Mouse (Mus musculus) MEL (cell line): Measurements from ENCODE around the gene Vps35. TPM values are rescaled to one million over a fixed set of nuclear protein-coding genes. Genes with fewer than 3 reads are reported as not detected.

Experiments used
- DNase-seq: peaks from one replicate; pipeline ENCODE4 v3.0.0; 2011; ENCODE audit warnings: low read depth, low spot score
- H3K27ac ChIP-seq: 2 replicates; pipeline ENCODE4 v1.5.1; 2012; ENCODE audit warnings: low read depth, mild to moderate bottlenecking, control low read depth, low read length, moderate library complexity; ENCODE audit not compliant: control insufficient read depth
- H3K27me3 ChIP-seq, 2 experiments: fragments of 150-350 bp in 1 of 2; sonication (generic) in 1 of 2; 2 replicates each; pipeline ENCODE4 v1.6.1; 2012; ENCODE audit warnings: low read length in 2 of 2, mild to moderate bottlenecking in 2 of 2, improper control_type of control experiment in 1 of 2, moderate library complexity in 1 of 2; ENCODE audit not compliant: insufficient read depth in 2 of 2, control insufficient read depth in 1 of 2
- H3K36me3 ChIP-seq, 2 experiments: 2 replicates each; pipeline ENCODE4 v1.6.1; 2012 to 2014; ENCODE audit warnings: low read length in 2 of 2, improper control_type of control experiment in 1 of 2, inconsistent platforms in 1 of 2, mild to moderate bottlenecking in 1 of 2; ENCODE audit not compliant: insufficient read depth in 2 of 2, control insufficient read depth in 1 of 2
- H3K4me1 ChIP-seq, 2 experiments: fragments of 150-350 bp in 1 of 2; sonication (generic) in 1 of 2; 2 replicates each; pipeline ENCODE4 v1.6.1; 2012; ENCODE audit warnings: low read length in 2 of 2, improper control_type of control experiment in 1 of 2, mild to moderate bottlenecking in 1 of 2; ENCODE audit not compliant: insufficient read depth in 2 of 2, control insufficient read depth in 1 of 2
- H3K4me3 ChIP-seq, 2 experiments: fragments of 150-350 bp in 1 of 2; sonication (generic) in 1 of 2; 2 replicates each; pipeline ENCODE4 v1.5.1; 2012; ENCODE audit warnings: low read depth in 2 of 2, low read length in 2 of 2, mild to moderate bottlenecking in 2 of 2, moderate library complexity in 2 of 2, control low read depth in 1 of 2, improper control_type of control experiment in 1 of 2; ENCODE audit not compliant: control insufficient read depth in 1 of 2, insufficient read depth in 1 of 2
- H3K79me2 ChIP-seq: 2 replicates; pipeline ENCODE4 v1.6.1; 2012; ENCODE audit warnings: mild to moderate bottlenecking, low read length, moderate library complexity; ENCODE audit not compliant: control insufficient read depth, poor library complexity, insufficient read depth
- H3K9ac ChIP-seq: 2 replicates; pipeline ENCODE4 v1.6.1; 2012; ENCODE audit warnings: low read depth, mild to moderate bottlenecking, control low read depth, low read length, moderate library complexity; ENCODE audit not compliant: control insufficient read depth, poor library complexity, severe bottlenecking
- H3K9me3 ChIP-seq: fragments of 150-350 bp; sonication (generic); replicated peaks from 2 replicates; pipeline ENCODE4 v1.6.1; 2012; ENCODE audit warnings: mild to moderate bottlenecking, low read length, improper control_type of control experiment, moderate library complexity; ENCODE audit not compliant: insufficient read depth
- CTCF ChIP-seq, 3 experiments: IDR thresholded peaks in 2 of 3; conservative IDR thresholded peaks in 1 of 3; 2 replicates each; pipeline ENCODE4 v1.5.1; 2011 to 2012; ENCODE audit warnings: low read length in 3 of 3, low read depth in 2 of 3, mild to moderate bottlenecking in 2 of 3, improper control_type of control experiment in 1 of 3, inconsistent platforms in 1 of 3, mixed read lengths in 1 of 3, moderate library complexity in 1 of 3; ENCODE audit not compliant: control insufficient read depth in 1 of 3, insufficient read depth in 1 of 3, poor library complexity in 1 of 3, severe bottlenecking in 1 of 3
- E2F4 ChIP-seq: IDR thresholded peaks from 2 replicates; pipeline ENCODE4 v1.6.1; 2011; ENCODE audit warnings: low read depth, low read length, improper control_type of control experiment, borderline replicate concordance
- ELF1 ChIP-seq: IDR thresholded peaks from 2 replicates; pipeline ENCODE4 v1.6.1; 2014; ENCODE audit warnings: low read depth, mild to moderate bottlenecking, inconsistent platforms, low read length, improper control_type of control experiment, moderate library complexity
- GABPA ChIP-seq: IDR thresholded peaks from 2 replicates; pipeline ENCODE4 v1.6.1; 2012; ENCODE audit warnings: low read depth, mild to moderate bottlenecking, inconsistent platforms, low read length, improper control_type of control experiment, moderate library complexity
- HCFC1 ChIP-seq: IDR thresholded peaks from 2 replicates; pipeline ENCODE4 v1.6.1; 2012; ENCODE audit warnings: low read depth, mild to moderate bottlenecking, inconsistent platforms, low read length, improper control_type of control experiment, moderate library complexity
- KAT2A ChIP-seq: conservative IDR thresholded peaks from 2 replicates; pipeline ENCODE4 v1.6.1; 2012; ENCODE audit warnings: low read depth, low read length, improper control_type of control experiment, inconsistent platforms
- MAX ChIP-seq: IDR thresholded peaks from 2 replicates; pipeline ENCODE4 v1.6.1; 2011; ENCODE audit warnings: low read length, improper control_type of control experiment
- MXI1 ChIP-seq: IDR thresholded peaks from 2 replicates; pipeline ENCODE4 v1.6.1; 2011; ENCODE audit warnings: mild to moderate bottlenecking, low read depth, low read length, improper control_type of control experiment
- MYB ChIP-seq: IDR thresholded peaks from 2 replicates; pipeline ENCODE4 v1.6.1; 2011; ENCODE audit warnings: mild to moderate bottlenecking, low read depth, low read length, improper control_type of control experiment
- MYC ChIP-seq: IDR thresholded peaks from 2 replicates; pipeline ENCODE4 v1.6.1; 2011; ENCODE audit warnings: low read depth, mild to moderate bottlenecking, low read length, improper control_type of control experiment, moderate library complexity
- NRF1 ChIP-seq: IDR thresholded peaks from 2 replicates; pipeline ENCODE4 v1.6.1; 2014; ENCODE audit warnings: low read depth, mild to moderate bottlenecking, inconsistent platforms, low read length, improper control_type of control experiment, moderate library complexity; ENCODE audit not compliant: poor library complexity, insufficient read depth, severe bottlenecking
- POLR2A ChIP-seq, 2 experiments: IDR thresholded peaks; 2 replicates each; pipeline ENCODE4 v1.6.1; 2011 to 2012; ENCODE audit warnings: low read length in 2 of 2, mild to moderate bottlenecking in 2 of 2, control low read depth in 1 of 2, improper control_type of control experiment in 1 of 2, low read depth in 1 of 2, moderate library complexity in 1 of 2; ENCODE audit not compliant: control insufficient read depth in 1 of 2, insufficient read depth in 1 of 2, poor library complexity in 1 of 2
- TBP ChIP-seq: IDR thresholded peaks from 2 replicates; pipeline ENCODE4 v1.8.0; 2011; ENCODE audit warnings: low read depth, low read length, improper control_type of control experiment
- UBTF ChIP-seq: IDR thresholded peaks from 2 replicates; pipeline ENCODE4 v1.6.1; 2012; ENCODE audit warnings: low read depth, mild to moderate bottlenecking, inconsistent platforms, low read length, improper control_type of control experiment, moderate library complexity, borderline replicate concordance; ENCODE audit not compliant: insufficient read depth
- ZC3H11A ChIP-seq: IDR thresholded peaks from 2 replicates; pipeline ENCODE4 v1.6.1; 2012; ENCODE audit warnings: low read depth, mild to moderate bottlenecking, inconsistent platforms, low read length, improper control_type of control experiment
- ZNF384 ChIP-seq: IDR thresholded peaks from 2 replicates; pipeline ENCODE4 v1.6.1; 2012; ENCODE audit warnings: low read depth, mild to moderate bottlenecking, inconsistent platforms, low read length, improper control_type of control experiment
- polyA plus RNA-seq, 2 experiments: library from polyadenylated mRNA; stranded (reverse) in 1 of 2; unstranded in 1 of 2; fragments of >175 nt in 1 of 2; fragments of >200 nt in 1 of 2; gene quantifications; 2 replicates each; pipeline versions ENCODE4 v1.2.1 to v1.2.4; 2012; ENCODE audit warnings: low replicate concordance in 2 of 2, low read depth in 1 of 2; ENCODE audit not compliant: insufficient read length in 2 of 2, insufficient read depth in 1 of 2, missing spikeins in 1 of 2
- total RNA-seq: library from RNA; depleted of rRNA; stranded (reverse); fragments of 300-350 nt; gene quantifications from 2 replicates; pipeline ENCODE4 v1.2.3, GENCODE M21; 2012

Vps35 gene
- total and polyA plus RNA-seq, 3 experiments: 68.4 to 91.5 TPM; not detected in 1

DNA sequence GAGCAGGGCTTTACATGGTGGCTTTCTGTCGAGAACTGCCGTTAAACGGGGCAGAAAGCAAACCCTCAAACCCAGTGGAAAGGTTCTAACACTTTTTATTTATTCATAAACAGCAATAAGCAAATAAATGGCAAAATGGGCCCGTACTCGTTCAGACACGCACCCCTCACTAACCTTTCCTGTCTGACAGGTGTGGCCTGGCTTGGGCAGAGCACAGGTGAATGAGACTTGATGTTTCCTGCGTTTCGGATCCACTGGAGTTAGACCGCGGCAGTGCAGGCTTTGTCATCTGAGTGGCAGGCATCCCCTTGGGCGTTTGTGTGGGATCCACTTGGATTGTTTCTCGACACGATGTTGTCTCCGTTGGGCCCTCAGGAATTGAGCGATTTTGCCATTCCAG is 22.4 kb upstream of the Vps35 start:
- no peaks in the 10 kb centered on the region for H3K9me3 ChIP-seq
- no peak overlapping the region for H3K4me3 ChIP-seq
- H3K36me3 ChIP-seq: no peaks in the 10 kb centered on the region
- no peak overlapping the region for H3K27ac ChIP-seq
- DNase-seq: no peak
- no peak for TF ChIP-seq POLR2A (IDR thresholded peaks at IDR 0.05; ENCODE audit: control insufficient read depth in 1 of 2, insufficient read depth in 1 of 2, low read depth in 1 of 2, low read length in 2 of 2, poor library complexity in 1 of 2)
- TF ChIP-seq CTCF (IDR thresholded peaks at IDR 0.05 in 2 of 3, conservative IDR thresholded peaks at IDR 0.05 in 1 of 3; ENCODE audit: control insufficient read depth in 1 of 3, insufficient read depth in 1 of 3, low read depth in 2 of 3, low read length in 3 of 3, poor library complexity in 1 of 3, severe bottlenecking in 1 of 3): no peak
- no peak for TF ChIP-seq MXI1
- TF ChIP-seq KAT2A: no peak
- no peak for TF ChIP-seq ZC3H11A
- no peak for TF ChIP-seq MYC
- no peak for TF ChIP-seq HCFC1
- no peak for TF ChIP-seq MAX
- TF ChIP-seq MYB: no peak
- TF ChIP-seq ELF1: no peak
- no peak for TF ChIP-seq NRF1
- TF ChIP-seq GABPA: no peak
- TF ChIP-seq TBP: no peak
- TF ChIP-seq ZNF384: no peak
- no peak for TF ChIP-seq E2F4
- TF ChIP-seq UBTF: no peak
- no peaks in the 10 kb centered on the region for H3K4me1 ChIP-seq
- no peaks in the 10 kb centered on the region for H3K79me2 ChIP-seq
- no peak overlapping the region for H3K9ac ChIP-seq
- no peaks in the 10 kb centered on the region for H3K27me3 ChIP-seq

DNA sequence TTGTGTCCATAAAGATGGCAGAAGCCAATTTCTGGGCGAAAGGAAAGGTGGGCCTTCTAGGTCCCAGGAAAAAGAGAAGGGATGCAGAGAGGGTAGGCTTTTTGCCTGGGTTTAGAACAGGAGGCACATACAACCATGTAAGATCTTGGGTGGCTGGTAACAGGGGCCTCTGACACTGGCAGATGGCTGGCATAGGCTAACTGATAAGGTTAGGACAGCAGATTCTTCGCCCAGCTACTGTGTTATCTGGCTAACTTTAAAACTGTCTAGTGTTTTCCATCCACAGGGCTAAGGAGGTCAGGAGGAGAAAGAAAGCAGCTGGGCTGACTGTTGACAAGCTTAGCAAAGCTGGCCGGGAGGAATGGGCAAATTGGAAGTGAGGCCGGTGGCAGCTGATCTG is 18.9 kb upstream of the Vps35 start:
- Histone ChIP-seq H3K36me3 (no peaks in the 10 kb centered on the region; a peak in 1 of 4 replicates), H3K4me1 (no peaks in the 10 kb centered on the region), H3K27ac (no peak overlapping the region), H3K9ac (no peak overlapping the region), H3K4me3 (no peak overlapping the region), H3K27me3 (no peaks in the 10 kb centered on the region), H3K9me3 (no peaks in the 10 kb centered on the region), H3K79me2 (no peaks in the 10 kb centered on the region)
- DNase-seq: no peak
- TF ChIP-seq ZC3H11A: no peak

DNA sequence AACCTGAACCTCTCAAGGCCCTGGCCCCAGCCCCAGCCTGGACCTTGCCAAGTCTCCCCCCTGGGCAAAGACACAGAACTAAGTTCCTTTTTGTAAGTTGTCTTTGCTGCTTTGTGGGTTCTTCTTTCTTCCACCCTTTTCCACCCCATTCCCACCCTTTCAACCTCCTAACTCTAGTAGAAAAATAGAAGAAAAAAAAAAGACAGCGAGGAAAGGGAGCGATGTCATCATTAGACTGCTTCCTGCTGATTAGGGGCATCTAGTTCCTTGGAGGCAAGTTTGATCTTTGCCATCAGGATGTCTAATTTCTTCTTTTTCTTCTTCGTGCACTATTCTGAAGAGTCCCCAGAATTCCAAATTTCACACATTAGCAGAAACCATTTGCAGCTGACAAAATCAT is 13.4 kb upstream of the Vps35 start:
- no peaks in the 10 kb centered on the region for H3K79me2 ChIP-seq
- H3K27me3 ChIP-seq: no peaks in the 10 kb centered on the region
- no peak overlapping the region for H3K4me3 ChIP-seq
- peaks cover 0 to 7% of the 10 kb centered on the region in 2 experiments; a peak in 2 of 4 replicates for H3K4me1 ChIP-seq
- TF ChIP-seq ZNF384 (peak; percentile 61; the same call in 1 of the 2 replicates), ZC3H11A (no peak)
- no peak overlapping the region for H3K9ac ChIP-seq
- peaks cover 2 to 5% of the 10 kb centered on the region in 2 experiments for H3K36me3 ChIP-seq
- DNase-seq: peak; percentile 28
- H3K27ac ChIP-seq: no peak overlapping the region
- no peaks in the 10 kb centered on the region for H3K9me3 ChIP-seq
